Mouse (Mus musculus): Measurements from ENCODE around the gene Nme9.

GRCm38 (mm10) chr9:99418377-99418776 is 32.9 kb upstream of the Nme9 start:
- TF ChIP-seq CTCF (conservative IDR thresholded peaks at IDR 0.05; ENCODE audit: insufficient read depth, insufficient read length, low read depth, low read length) (no peak), POLR2A (IDR thresholded peaks at IDR 0.05; ENCODE audit: low read depth, low read length) (no peak)

All from kidney, adult 2 months (tissue).